Mouse (Mus musculus): ENCODE results near the gene Gm20388. TPM values are rescaled to one million over a fixed set of nuclear protein-coding genes. Genes with fewer than 3 reads are reported as not detected.
A peak's percentile ranks its signal among the peaks of the same experiment; 100 is the strongest.

Gene Gm20388
- polyA plus RNA-seq, 1 experiment, result 59.3 TPM

- TF ChIP-seq POLR2A (IDR thresholded peaks at IDR 0.05; ENCODE audit: borderline replicate concordance, extremely low read depth, insufficient read depth, insufficient read length, poor library complexity, severe bottlenecking), result no peak
- no peak for TF ChIP-seq CTCF (IDR thresholded peaks at IDR 0.05; ENCODE audit: borderline replicate concordance, extremely low read depth, insufficient read depth, insufficient read length)
- peak; percentile 39 for DNase-seq (ENCODE audit: low read depth)
These were observed 3324.4 kb downstream of the Gm20388 start for GRCm38 (mm10) chr8:123234918-123235519.

- DNase-seq (ENCODE audit: low read depth), result peak; percentile 84
- no peak for TF ChIP-seq CTCF (IDR thresholded peaks at IDR 0.05; ENCODE audit: borderline replicate concordance, extremely low read depth, insufficient read depth, insufficient read length)
- TF ChIP-seq POLR2A (IDR thresholded peaks at IDR 0.05; ENCODE audit: borderline replicate concordance, extremely low read depth, insufficient read depth, insufficient read length, poor library complexity, severe bottlenecking), result no peak
These were observed 3325.2 kb downstream of the Gm20388 start, which contains the start of gene Spata2l for GRCm38 (mm10) chr8:123235520-123236497. Gene Spata2l, minus strand, starts transcription at chr8:123236233.

GRCm38 (mm10) chr8:123239398-123239797 is 3328.8 kb downstream of the Gm20388 start:
- TF ChIP-seq POLR2A (IDR thresholded peaks at IDR 0.05; ENCODE audit: borderline replicate concordance, extremely low read depth, insufficient read depth, insufficient read length, poor library complexity, severe bottlenecking) (no peak), CTCF (IDR thresholded peaks at IDR 0.05; ENCODE audit: borderline replicate concordance, extremely low read depth, insufficient read depth, insufficient read length) (no peak)
- no peak for DNase-seq (ENCODE audit: low read depth)

- TF ChIP-seq CTCF (IDR thresholded peaks at IDR 0.05; ENCODE audit: borderline replicate concordance, extremely low read depth, insufficient read depth, insufficient read length), result no peak
- no peak for TF ChIP-seq POLR2A (IDR thresholded peaks at IDR 0.05; ENCODE audit: borderline replicate concordance, extremely low read depth, insufficient read depth, insufficient read length, poor library complexity, severe bottlenecking)
- DNase-seq (ENCODE audit: low read depth), result no peak
These were observed 3331.7 kb downstream of the Gm20388 start for GRCm38 (mm10) chr8:123242107-123242923.

- no peak for DNase-seq (ENCODE audit: low read depth)
- no peak for TF ChIP-seq CTCF (IDR thresholded peaks at IDR 0.05; ENCODE audit: borderline replicate concordance, extremely low read depth, insufficient read depth, insufficient read length)
- TF ChIP-seq POLR2A (IDR thresholded peaks at IDR 0.05; ENCODE audit: borderline replicate concordance, extremely low read depth, insufficient read depth, insufficient read length, poor library complexity, severe bottlenecking), result no peak
These were observed 3332.4 kb downstream of the Gm20388 start for GRCm38 (mm10) chr8:123243053-123243452.

GRCm38 (mm10) chr8:123244382-123244781 is 3333.7 kb downstream of the Gm20388 start:
- no peak for DNase-seq (ENCODE audit: low read depth)
- TF ChIP-seq CTCF (IDR thresholded peaks at IDR 0.05; ENCODE audit: borderline replicate concordance, extremely low read depth, insufficient read depth, insufficient read length) (no peak), POLR2A (IDR thresholded peaks at IDR 0.05; ENCODE audit: borderline replicate concordance, extremely low read depth, insufficient read depth, insufficient read length, poor library complexity, severe bottlenecking) (no peak)

GRCm38 (mm10) chr8:123245543-123245942 is 3334.9 kb downstream of the Gm20388 start:
- TF ChIP-seq POLR2A (IDR thresholded peaks at IDR 0.05; ENCODE audit: borderline replicate concordance, extremely low read depth, insufficient read depth, insufficient read length, poor library complexity, severe bottlenecking) (no peak), CTCF (IDR thresholded peaks at IDR 0.05; ENCODE audit: borderline replicate concordance, extremely low read depth, insufficient read depth, insufficient read length) (no peak)
- DNase-seq (ENCODE audit: low read depth), result no peak

- DNase-seq (ENCODE audit: low read depth), result no peak
- TF ChIP-seq CTCF (IDR thresholded peaks at IDR 0.05; ENCODE audit: borderline replicate concordance, extremely low read depth, insufficient read depth, insufficient read length) (no peak), POLR2A (IDR thresholded peaks at IDR 0.05; ENCODE audit: borderline replicate concordance, extremely low read depth, insufficient read depth, insufficient read length, poor library complexity, severe bottlenecking) (no peak)
These were observed 3337.1 kb downstream of the Gm20388 start for GRCm38 (mm10) chr8:123247748-123248147.

- TF ChIP-seq POLR2A (IDR thresholded peaks at IDR 0.05; ENCODE audit: borderline replicate concordance, extremely low read depth, insufficient read depth, insufficient read length, poor library complexity, severe bottlenecking), result no peak
- no peak for TF ChIP-seq CTCF (IDR thresholded peaks at IDR 0.05; ENCODE audit: borderline replicate concordance, extremely low read depth, insufficient read depth, insufficient read length)
- DNase-seq (ENCODE audit: low read depth), result no peak
These were observed 3338.0 kb downstream of the Gm20388 start for GRCm38 (mm10) chr8:123248596-123248995.

- no peak for DNase-seq (ENCODE audit: low read depth)
- no peak for TF ChIP-seq CTCF (IDR thresholded peaks at IDR 0.05; ENCODE audit: borderline replicate concordance, extremely low read depth, insufficient read depth, insufficient read length)
These were observed 3340.3 kb downstream of the Gm20388 start for GRCm38 (mm10) chr8:123250940-123251339.

GRCm38 (mm10) chr8:123252925-123253324 is 3342.3 kb downstream of the Gm20388 start:
- DNase-seq (ENCODE audit: low read depth), result no peak
- TF ChIP-seq CTCF (IDR thresholded peaks at IDR 0.05; ENCODE audit: borderline replicate concordance, extremely low read depth, insufficient read depth, insufficient read length) (no peak), POLR2A (IDR thresholded peaks at IDR 0.05; ENCODE audit: borderline replicate concordance, extremely low read depth, insufficient read depth, insufficient read length, poor library complexity, severe bottlenecking) (no peak)

Measured in brain, embryonic 14.5 days (tissue).